Mouse (Mus musculus) heart, postnatal 10 days (tissue): Measurements from ENCODE around the gene Ccdc120. TPM values are rescaled to one million over a fixed set of nuclear protein-coding genes. Genes with fewer than 3 reads are reported as not detected.
"Not testable (repeated sequence)": the region's sequence is repeated elsewhere in the genome, so short reads cannot be mapped to it uniquely, and the experiment has no call there.

Experiments used
- DNase-seq, 2 experiments: peaks; one replicate each; pipeline ENCODE4 v3.0.0; 2021
- intact Hi-C: fragments of 180-260 bp; cut with DNase I; formaldehyde crosslinking; loops from one replicate; pipeline ENCODE4 v1.15.1; 2025
- total RNA-seq, 2 experiments: library from RNA; stranded (reverse); gene quantifications; 2 replicates each; pipeline ENCODE4 v1.2.3; 2021

Gene Ccdc120
- total RNA-seq, 2 experiments from 2014 or later: 1.4 to 1.7 TPM

GRCm38 (mm10) chrX:7762137-7762920, 11.6 kb upstream of the Ccdc120 start, which contains the start of gene Tfe3:
Gene Tfe3, plus strand, starts transcription at chrX:7762560.
- intact Hi-C loops: no loop called here
- DNase-seq: peak; percentile 92 to 94

DNA sequence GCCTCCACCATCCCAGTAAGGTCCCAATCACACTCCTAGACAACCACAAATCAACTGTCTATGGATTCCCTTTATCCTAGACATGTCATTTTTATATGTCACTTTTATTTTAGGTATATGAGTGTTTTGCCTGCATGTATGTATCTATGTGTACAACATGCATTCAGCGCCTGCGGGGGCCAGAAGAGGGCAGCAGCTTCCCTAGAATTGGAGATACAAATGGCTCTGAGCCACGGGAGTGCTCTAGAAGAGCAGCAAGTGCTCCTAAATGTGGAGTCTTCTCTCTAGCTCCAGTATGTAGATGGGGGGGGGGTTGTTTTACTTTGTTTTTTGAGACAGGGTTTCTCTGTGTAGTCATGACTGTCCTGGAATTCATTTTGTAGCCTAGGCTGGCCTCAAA, 2.9 kb upstream of the Ccdc120 start:
- intact Hi-C loops: loop anchor here (5.0 kb wide), 1 partner anchor 39 kb away; no protein-coding TSS in a partner anchor
- peak in 1 of 2 experiments; percentile 52 for DNase-seq

GRCm38 (mm10) chrX:7745429-7745828, 5.3 kb downstream of the Ccdc120 start:
- intact Hi-C loops: no loop called here
- no peak for DNase-seq

DNA sequence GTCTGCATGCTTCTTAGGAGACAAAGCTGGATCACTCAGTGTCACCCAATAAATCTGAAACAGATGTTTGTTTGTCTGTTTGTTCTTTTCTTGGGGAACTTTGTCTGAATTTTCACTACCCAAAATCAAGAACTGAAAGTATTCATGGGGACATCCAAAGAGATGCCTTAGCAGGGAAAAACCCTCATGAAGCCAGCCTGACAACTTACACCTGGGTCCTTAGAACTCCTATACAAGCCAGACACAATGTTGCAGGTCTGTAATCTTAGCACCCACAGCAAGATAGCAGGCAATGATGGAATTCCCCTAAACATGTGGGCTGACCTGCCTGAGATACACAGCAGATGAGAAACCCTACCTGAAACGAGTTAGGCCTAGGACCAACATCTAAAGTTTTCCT, 5.8 kb downstream of the Ccdc120 start:
- DNase-seq: no peak
- intact Hi-C loops: no loop called here

DNA sequence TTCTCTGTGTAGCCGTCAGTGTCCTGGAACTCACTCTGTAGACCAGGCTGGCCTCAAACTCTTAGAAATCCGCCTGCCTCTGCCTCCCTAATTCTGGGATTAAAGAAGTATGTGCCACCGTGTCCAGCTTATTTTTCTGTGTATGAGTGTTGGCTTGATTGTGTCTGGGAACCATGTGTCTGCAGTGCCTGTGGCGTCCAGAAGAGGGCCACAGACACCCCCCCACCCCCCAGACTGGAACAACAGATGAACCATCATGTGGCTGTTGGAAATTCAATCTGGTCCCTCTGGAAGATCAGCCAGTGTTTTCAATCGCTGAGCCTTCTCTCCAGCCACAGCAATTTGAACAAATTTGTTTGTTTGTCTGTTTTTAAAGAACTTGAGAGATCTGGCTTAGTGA, 7.2 kb downstream of the Ccdc120 start:
- no peak for DNase-seq
- intact Hi-C loops: no loop called here

GRCm38 (mm10) chrX:7741103-7741502, 9.6 kb downstream of the Ccdc120 start:
- intact Hi-C loops: no loop called here
- no peak for DNase-seq

- intact Hi-C loops: no loop called here
- no peak for DNase-seq
Observed at GRCm38 (mm10) chrX:7740082-7740819, 10.5 kb downstream of the Ccdc120 start.

DNA sequence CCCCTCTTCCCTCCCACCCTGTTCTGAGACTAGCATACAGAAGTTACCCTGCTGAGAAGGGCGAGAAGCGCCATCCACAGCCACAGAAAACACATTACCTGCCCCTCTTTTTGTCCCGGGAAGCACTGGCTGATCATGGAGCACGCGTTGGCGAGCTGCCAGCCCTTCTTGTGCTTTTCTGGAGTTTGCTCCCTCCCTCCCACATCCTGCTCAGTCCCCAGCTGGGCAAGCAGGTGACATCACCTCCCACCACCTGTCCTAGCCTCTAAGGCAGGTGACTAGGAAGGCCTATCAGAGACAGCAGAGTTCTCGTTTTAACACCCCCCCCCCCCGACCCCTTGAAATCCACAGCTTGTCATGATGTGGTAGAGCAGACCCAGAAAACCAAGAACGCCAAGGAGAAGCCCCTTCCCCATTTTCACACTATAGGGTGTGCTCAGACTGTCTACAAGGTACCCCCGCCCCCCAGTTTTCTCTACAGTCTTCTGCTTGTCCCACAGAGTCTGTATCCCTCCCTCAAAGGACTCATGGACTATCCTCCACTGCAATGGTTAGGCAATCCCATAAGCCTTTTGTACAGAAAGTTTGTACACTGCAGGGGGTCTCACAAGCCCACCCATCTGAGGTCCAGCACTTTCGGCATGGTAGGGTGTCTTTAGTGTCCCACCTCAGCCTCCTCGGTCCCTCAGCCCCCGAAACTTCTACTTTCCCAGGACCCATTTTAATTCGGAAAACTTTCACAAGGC, 11.2 kb downstream of the Ccdc120 start:
- no peak for DNase-seq
- intact Hi-C loops: no loop called here

DNA sequence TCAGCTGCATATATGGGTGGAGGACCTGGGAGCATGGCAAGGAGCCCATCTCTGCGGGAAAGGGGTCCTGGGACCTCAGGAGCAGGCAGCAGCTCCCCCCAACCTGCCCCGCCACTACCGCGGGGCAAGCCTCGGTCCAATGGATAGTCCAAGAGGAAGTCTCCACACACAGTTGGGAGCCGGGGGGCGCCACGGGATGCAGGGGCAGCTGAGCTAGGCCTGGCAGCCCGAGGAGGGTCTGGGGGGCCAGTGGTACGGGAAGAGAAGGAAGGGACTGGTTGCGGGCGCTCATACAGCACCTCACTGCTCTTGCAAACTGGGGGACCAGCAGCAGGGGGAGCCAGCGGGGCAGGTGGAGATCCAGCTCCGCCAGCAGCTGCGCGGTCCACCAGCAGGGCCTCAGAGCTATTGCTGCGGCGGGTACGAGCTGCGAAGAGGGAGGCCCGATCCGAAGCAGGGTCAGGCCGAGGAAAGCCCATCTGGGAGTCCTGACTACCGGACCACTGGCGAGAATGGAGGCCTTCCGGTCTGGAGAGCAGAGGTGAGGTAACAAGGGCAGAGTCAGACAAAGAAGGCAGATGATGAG, 17.0 kb downstream of the Ccdc120 start:
- intact Hi-C loops: loop anchor here (5.0 kb wide), 1 partner anchor 44 kb away; no protein-coding TSS in a partner anchor
- DNase-seq: peak; percentile 70 to 81

GRCm38 (mm10) chrX:7728922-7729265, 21.8 kb downstream of the Ccdc120 start:
- DNase-seq: no peak
- intact Hi-C loops: no loop called here

DNA sequence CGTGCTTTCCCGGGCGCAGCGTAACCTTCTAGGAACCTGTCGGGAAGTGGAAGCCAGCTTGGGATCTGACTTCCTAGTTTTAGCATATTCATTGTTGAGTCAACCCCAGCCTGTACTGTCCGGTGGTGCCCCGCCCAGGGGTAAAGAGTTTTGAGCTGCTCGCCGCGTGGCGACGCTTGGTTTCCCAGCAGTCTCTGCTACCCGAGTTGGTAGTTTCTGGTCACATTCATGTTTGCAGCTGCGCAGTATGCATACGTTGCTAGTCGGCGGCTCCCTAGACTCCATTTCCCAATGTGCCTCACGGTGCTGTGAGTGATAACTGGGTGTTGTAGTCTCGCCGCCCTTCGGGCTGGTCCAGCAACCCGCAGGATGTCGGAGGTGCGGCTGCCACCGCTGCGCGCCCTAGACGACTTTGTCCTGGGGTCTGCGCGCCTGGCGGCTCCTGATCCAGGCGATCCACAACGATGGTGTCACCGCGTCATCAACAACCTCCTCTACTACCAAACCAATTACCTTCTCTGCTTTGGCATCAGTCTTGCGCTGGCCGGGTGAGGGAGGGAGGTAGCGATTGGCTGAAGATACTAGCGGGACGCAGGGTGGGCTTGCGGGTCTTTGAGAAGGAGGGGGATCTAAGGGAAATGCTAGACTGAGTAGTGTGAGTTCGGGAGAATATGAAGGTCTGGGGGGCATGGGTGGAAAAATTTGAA, 22.3 kb downstream of the Ccdc120 start, which contains the start of gene Praf2:
Gene Praf2, plus strand, starts transcription at position 225 of the 707 bp plus-strand sequence.
- intact Hi-C loops: no loop called here
- DNase-seq: peak; percentile 80 to 81

GRCm38 (mm10) chrX:7727176-7727575, 23.5 kb downstream of the Ccdc120 start:
- DNase-seq: no peak
- intact Hi-C loops: no loop called here

GRCm38 (mm10) chrX:7725841-7726240, 24.9 kb downstream of the Ccdc120 start:
- intact Hi-C loops: no loop called here
- no peak for DNase-seq

GRCm38 (mm10) chrX:7724135-7724534, 26.6 kb downstream of the Ccdc120 start:
- intact Hi-C loops: no loop called here
- DNase-seq: no peak

DNA sequence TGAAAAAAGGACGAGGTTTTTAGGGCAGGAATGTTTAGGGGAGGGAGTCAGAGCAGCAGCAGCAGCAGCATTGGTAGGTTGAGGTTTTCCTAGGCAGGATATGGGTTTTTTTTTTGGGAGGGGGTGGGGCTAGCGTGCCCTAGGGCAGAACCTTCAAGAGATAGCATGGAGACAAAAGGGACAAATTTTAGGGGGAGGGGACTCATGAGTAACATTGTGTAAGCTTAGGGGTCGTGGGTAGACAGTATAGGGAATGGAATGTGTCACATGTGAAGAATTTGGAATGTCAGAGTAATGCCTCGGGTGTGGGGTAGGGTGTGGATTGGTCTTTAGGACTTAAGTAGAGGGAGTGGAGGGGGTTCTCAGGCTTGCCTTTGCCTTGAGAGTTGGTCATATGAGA, 28.0 kb downstream of the Ccdc120 start:
- DNase-seq: no peak
- intact Hi-C loops: no loop called here

- no peak for DNase-seq
- intact Hi-C loops: no loop called here
Observed at GRCm38 (mm10) chrX:7722282-7722611, 28.5 kb downstream of the Ccdc120 start.

DNA sequence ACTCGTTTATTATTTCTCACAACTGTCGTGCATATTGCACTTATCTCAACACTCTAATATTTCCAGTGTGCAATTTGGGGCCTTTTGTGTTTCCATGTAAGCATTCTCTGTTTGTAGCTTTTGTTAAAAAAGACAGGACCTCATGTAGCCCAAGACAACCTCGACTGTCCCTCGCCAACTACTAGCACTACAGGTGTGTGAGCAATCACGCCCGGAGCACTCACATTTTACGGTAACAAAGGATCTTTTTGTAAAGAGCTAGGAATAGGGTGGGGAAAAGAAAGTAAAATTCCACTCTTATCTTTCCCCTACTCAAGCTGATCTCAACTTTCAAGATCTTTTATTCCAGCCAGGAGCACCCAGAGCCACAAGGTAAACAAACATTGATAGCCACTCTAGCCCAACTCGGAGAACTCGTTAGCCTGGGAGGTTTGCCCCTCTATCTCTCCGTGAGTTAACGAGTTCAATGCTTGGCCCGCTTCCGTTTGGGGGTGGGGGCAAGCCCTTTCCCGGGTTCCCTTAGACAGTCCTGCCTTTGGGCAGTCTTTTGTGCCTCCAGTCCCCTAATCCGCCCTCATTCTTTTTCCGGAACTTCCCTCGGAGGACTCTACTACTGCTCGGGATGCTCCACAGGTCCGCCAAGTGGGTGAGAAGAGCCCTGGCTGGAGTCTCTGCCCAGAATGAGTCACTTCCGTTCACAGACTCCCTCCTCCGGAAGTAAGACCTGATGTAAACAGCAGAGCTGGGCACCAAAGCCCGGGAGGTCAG, 29.0 kb downstream of the Ccdc120 start, which contains the start of gene Gm45208:
Gene Gm45208, plus strand, starts transcription at position 732 of the 768 bp plus-strand sequence.
- peak; percentile 76 to 82 for DNase-seq
- intact Hi-C loops: no loop called here

DNA sequence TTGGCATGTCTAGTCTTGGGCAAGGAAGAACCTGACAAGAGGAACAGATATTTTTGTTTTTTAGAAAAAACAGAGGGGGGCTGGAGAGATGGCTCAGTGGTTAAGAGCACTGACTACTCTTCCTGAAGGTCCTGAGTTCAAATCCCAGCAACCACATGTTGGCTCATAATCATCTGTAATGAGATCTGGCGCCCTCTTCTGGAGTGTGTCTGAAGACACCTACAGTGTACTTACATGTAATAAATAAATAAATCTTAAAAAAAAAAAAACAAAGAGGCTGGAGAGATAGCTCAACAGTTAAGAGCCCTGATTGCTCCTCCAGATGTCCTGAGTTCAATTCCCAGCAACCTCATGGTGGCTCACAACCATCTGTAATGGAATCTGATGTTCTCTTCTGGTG, 34.6 kb downstream of the Ccdc120 start:
- DNase-seq, intact Hi-C loops: not testable (repeated sequence)

DNA sequence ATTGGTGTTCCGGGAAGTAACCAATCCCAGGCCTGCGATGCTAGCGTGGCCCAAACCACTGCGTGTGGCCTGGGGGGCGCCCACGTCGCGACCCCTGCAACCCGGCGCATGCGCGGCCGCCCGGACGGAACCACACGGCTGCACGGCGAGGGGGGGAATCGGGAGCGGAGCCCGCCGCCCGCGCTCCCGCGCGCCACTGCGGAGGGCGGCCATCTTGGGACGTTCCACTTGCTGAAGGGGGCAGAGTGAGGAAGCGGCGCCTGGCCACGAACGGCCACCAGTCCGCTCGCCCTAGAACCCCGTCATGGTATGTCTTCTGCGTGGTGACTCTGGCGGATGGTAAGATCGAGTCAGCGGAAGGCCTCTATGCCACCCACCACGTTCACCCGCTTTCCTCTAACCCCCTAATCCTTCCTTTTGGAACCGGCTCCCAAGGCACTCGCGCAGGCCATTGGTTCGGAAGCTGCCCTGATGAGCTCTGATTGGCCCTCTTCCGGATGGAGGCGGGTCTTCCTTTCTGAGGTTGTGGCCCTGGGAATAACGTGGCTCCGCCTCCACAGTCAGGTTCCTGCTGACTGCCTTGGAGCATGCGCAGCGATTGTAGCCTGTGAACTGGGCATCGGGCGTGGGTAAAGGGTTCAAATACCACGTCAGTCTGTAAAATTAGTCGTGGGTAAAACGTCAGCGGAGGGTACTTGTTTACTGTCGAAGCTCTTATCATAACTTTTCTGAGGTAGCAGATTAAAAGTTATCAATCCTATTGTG, 36.4 kb downstream of the Ccdc120 start, which contains the start of gene Wdr45:
Gene Wdr45, plus strand, starts transcription at position 199 of the 765 bp plus-strand sequence.
- peak; percentile 94 to 95 for DNase-seq
- intact Hi-C loops: not testable (repeated sequence)
